Mouse (Mus musculus): Measurements from ENCODE around the gene Slc10a7.
"Not testable (repeated sequence)": the region's sequence is repeated elsewhere in the genome, so short reads cannot be mapped to it uniquely, and the experiment has no call there.

Gene Slc10a7

DNA sequence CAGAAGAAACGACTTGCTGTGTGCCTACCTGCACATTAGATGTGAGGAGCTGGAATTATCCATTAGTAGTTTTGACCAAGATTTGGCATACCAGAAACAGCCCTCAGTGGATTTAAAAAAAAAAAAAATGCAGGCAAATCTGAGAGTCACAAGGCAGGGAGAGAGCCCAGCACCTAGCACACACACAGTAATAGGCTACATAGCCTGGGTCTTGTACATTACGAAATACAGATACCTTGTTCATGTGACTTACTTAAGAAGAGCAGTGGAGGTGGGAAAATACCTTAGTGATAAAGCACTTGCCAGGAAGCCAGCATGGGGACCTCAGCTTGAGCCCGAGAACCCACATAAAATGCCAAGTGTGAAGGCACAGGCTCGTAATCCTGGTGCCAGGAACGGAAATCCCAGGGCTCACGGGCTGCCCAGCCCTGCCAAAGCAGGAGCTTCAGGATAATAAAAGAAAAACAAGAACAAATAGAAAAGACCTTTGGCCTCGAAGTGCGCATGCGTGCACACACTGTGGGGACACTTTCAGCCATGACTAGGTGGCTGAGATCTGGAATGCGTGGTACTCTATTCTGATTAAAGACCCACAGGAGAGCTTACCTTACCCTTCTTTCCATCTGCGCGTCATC lies 155.3 kb downstream of the Slc10a7 start:
- in situ Hi-C loops (cut with MseI, MboI): loop anchor here (25.0 kb wide), 1 partner anchor 427 kb away; no protein-coding TSS in a partner anchor

DNA sequence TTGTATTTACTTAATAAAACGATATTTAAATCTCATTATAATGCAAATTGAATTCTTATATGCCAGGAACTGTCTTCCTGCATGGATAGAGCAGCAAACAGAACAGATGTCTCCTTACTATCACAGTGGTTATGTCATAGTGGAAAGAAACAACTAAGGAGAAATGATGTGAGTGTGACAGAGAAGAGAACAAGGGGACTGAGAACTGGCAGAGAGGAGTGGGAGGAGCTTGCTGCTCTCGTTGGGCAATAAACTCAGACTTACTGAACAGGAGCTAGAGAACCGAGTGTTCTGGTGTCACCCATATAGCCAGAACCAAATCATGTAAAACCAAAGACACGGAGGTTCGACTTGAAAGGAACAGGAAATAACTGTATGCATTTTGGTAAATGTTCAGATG lies 158.3 kb downstream of the Slc10a7 start:
- in situ Hi-C loops (cut with MseI, MboI): loop anchor here (25.0 kb wide), 1 partner anchor 430 kb away; no protein-coding TSS in a partner anchor

DNA sequence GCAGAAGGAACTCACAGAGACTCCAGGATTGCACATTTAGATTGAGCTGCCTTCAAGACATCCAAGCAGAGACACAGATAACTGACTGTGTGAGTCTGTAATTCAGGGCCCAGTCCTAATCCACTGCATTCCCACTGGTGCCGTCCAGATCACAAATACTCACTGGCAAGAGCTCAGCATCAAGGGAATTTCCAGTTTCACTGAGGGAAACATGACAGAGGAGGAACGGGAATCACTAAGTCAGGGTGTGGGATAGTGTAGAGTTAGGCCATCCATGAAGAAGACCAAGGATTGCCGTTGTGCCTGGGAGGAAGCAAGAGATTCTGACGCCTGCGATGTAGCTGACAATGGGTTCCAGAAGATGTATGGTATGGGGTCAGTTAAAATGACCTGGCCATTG lies 159.1 kb downstream of the Slc10a7 start:
- in situ Hi-C loops (cut with MseI, MboI): loop anchor here (25.0 kb wide), 1 partner anchor 431 kb away; no protein-coding TSS in a partner anchor

DNA sequence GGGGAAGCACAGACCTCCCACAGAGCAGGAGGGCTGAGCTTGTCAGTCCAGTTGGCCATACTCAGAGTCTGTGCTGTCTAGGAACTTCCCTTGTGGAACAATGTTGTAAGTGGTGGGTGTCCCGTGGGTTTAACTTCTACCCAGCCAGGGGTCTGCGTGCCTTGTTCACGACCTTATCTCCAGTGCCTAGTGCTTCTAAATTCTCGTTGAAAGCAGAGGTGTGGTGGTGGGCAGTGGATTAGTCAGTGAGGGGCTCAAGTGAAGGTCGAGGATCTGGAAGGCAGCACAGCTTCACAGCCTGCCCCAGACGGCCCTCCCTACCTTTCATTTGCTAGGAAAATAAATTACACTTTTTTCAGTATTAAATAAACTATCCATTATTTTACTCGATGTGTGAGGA lies 161.1 kb downstream of the Slc10a7 start:
- in situ Hi-C loops (cut with MseI, MboI): loop anchor here (25.0 kb wide), 1 partner anchor 433 kb away; no protein-coding TSS in a partner anchor

DNA sequence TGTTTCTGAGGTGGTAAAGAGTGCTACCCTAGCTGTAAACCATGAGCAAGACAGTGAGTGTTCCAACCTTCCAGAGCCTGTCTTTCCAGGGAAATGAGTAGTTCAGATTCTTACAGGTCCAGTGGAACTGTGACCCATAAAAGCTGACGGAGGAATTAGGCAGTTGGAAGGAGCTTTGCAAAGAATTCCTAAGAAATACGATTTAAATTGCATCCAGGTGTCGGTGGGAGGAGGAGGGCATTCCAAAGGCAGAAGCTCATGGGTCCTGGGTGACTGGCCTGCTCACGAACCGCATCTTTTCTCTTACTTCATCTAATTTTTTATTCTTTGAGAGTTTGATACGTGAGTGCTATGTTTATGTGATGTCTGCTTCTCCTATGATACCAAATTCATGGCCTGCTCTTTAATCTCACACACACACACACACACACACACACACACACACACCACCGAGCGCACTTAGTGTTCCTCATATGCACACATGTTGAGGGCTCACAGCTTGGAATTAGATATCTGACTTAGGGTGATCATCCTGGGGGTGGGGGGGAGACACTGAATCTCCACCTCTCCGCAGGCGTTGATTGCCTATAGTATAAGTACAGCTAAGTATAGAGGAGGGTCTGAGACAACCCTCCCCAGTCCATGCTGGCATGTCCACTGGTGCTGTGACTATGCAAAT lies 169.5 kb downstream of the Slc10a7 start:
- in situ Hi-C loops (cut with MseI, MboI): no loop called here

DNA sequence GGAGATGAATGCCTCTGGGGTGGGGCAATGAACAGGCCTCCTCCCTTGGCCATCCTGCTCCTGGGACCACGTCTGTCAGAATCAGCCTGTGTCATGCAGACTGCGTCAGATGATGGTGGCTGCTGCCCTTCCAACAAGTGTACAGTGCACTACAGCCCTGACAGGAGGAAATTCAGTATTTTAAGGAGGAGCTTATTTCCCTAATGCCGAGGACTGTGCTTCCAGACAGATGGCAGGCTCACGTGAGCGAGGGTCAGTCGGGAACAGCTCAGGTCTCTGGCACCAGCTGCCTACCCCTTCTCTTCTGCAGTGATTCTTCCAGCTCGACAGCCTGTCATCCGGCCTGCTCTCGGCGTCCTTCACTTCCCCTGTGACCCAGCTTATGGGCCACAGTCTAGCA lies 181.6 kb downstream of the Slc10a7 start:
- in situ Hi-C loops (cut with MseI, MboI): no loop called here

DNA sequence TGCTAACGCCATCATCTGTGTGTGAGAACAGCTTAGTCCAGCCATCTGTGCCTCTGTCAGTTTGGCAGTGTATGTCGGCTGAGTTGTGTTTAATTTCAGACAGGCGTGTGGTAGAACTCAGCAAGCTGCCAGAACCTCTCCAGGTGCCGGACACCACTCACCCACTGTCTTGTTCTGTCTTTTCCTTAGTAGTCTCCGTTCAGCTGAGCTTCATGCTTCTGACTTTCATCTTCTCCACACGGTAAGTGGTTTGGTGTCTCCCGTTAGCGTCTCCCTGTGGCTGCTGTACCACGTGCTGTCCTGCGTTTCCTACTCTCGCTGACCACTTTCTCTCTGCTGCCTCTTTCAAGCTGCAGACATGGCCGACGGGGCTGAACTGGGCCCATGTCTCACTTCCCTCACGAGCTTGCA lies 189.2 kb downstream of the Slc10a7 start:
- in situ Hi-C loops (cut with MseI, MboI): no loop called here

DNA sequence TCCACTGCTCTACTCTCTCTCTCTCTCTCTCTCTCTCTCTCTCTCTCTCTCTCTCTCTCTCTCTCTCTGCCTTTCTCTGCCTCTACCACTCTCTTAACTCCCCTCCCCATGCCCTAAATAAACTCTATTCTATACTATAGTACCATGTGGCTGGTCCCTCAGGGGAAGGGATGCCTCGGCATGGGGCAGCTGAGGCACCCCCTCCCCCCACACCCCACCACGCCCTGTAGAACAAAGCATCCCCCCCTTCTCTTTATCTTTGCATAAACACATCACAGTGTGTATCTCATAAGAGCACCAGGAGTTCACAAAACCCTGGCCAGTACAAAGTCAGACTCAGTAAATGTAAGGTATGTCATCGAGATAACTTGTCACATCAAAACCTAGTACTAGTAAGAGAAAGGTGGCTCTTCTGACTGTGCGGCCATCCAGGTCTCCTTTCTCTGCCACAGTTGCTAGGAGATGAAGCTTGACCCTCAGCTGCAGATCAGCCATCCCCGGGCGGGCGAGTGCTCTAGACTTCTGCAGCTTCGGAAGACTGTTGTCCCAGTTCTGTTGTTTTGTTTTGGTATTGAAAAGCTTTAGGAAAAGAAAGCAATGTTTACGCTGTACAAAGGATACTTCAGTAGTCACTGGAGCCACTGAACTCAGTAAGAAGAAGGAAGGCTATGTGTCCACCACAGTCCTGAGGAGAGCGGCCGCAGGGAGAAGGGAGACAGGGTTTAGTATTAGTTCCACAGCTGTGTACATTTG lies 194.1 kb downstream of the Slc10a7 start:
- in situ Hi-C loops (cut with MseI, MboI): no loop called here

DNA sequence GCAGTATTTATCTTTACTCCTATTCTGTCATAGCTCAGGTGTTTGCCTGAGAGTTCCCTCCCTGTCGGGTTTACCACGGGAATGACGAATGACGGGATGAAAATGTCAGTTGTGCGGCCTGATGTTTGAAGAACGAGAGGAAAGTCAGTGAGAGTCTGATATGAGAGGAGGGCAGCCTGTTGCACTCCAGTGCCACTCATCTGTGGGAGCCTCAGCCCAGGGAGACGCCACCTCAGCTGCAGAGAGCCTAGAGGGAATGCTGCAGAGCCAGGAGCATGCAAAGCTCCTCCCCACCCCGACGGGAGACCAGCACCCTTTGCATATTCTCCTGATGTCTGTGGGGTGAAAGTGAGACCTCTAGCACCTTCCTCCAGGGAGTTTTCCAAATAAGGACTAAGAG lies 196.8 kb downstream of the Slc10a7 start:
- in situ Hi-C loops (cut with MseI, MboI): no loop called here

DNA sequence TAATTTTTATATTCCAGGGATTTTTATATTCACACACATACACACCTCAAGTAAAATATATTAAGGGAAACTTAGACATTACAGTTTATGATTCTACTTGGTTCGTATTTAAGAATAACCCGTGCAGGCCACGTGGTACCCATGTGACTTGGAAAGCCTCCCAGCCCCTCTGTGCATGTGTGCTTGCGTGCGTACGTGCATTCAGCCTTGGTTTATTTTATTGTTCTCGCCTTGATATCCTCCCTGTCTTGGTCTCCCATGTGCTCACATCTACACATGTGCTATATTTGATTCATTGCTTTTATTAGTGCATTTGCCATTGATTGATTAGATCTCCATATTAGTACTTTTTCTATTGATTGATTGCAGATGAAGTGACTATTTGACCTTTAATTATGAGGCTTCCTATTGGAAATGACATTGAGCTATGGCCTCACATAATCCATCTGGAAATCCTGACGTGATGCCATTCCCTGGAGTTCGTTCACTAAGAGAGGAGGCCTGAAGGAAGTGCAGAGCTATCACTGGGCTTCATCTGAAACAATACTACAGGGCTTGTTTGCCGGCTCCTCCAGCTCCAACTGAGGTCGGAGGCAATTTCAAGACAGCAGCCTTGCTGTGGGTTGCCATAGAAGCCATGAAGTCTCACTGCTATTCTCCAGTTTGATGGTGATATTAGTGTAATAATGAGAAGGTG lies 200.9 kb downstream of the Slc10a7 start:
- in situ Hi-C loops (cut with MseI, MboI): no loop called here

DNA sequence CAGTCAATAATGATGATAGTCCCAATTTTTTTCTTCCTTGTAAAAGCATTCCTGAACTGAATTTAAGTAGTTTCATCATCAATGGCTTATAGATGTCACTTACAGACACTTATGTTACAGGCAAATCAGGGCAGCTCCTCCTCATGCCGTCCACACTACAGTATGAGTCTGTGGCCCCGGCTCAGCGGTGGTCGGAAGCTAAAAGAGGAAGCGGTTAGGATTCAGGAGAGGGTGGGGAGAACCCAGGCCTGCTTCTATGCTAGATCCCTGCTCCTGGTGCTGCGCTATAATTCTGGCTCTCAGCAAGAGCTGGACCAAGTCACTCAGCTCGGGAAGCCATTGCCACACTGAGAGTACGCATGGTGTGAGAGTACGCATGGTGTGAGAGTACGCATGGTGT lies 201.8 kb downstream of the Slc10a7 start:
- in situ Hi-C loops (cut with MseI, MboI): no loop called here

DNA sequence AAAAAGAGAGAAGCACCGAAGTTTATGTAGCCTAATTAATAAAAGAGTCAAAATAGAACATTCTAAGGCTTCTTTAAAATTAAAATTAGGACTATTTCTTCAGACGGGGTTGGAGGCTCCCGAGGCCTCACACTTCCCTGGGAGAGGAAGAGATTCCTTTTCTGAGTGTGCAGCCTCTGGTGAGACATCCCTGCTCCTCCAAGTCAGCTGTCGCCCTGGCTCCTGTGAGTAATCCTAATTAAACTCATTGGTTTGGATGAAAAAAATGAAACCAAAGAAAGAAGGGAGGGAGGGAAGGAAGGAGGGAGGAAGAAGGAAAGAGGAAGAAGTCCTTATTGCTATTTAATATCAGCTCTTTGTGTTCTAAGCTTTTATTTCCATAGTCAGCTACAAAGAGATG lies 205.7 kb downstream of the Slc10a7 start:
- in situ Hi-C loops (cut with MseI, MboI): no loop called here

DNA sequence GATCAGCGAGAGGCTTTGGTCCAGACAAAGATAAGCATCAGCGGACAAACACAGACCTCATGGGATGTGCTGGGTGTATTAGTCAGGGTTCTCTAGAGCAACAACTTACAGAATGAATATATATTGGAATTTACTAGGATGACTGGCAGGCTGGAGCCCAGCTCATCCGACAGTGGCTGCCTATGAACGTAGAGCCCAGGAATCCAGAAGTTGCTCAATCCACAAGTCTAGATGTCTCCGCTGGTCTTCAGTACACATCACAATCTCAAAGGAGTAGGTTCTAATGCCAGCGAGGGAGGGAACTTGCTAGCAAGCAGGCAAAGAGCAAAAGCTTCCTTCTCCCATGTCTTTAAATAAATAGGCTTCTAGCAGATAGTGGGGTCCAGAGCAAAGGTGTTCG lies 207.4 kb downstream of the Slc10a7 start:
- in situ Hi-C loops (cut with MseI, MboI): no loop called here

DNA sequence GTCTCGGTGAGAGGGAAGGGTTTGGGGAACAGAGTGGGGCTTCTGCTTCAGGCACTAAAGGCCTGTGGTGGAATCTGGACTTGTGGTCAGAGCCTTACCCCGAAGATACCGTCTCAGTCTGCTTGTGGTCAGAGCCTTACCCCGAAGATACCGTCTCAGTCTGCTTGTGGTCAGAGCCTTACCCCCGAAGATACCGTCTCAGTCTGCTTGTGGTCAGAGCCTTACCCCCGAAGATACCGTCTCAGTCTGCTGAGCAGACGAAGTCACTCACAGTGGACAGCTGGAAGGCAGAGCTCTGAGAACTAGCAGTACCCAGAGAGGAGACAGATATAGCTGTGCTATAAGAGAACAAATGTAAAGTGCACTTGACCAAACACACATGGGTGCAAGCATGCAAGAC lies 208.0 kb downstream of the Slc10a7 start:
- in situ Hi-C loops (cut with MseI, MboI): not testable (repeated sequence)

DNA sequence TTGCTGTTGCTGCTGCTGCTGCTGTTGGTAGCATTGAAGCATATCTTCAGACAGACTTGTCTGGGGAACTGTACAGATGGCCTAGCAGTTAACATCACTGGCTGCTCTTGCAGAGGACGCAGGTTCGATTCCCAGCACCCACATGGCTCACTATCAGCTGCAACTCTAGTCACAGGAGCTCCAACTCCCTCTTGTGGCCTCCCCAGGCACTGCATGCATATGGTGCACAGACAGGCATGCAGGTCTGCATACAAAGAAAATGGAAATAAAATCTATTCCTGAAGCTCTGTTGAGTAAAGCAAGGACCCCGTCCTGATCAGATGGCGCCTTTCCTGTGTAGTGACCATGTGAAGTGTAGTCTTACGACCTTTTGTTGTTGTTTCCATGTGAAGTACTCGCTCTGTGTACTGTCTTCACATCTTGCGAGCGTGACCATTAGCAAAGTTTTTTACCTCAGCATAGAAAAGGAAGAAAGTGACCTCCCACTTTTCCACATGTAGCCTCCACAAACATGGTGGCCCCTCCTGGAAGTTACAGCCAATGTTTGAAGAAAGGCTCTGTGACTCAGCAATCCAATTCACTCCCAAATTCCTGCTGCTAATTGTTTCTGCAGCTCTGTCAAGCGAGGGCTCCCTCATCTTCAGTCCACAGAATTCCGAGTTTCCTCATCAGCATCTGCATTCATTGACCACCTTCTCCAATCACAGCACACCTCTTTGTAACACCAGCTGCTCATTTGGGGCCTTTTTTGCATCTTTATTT lies 210.3 kb downstream of the Slc10a7 start:
- in situ Hi-C loops (cut with MseI, MboI): no loop called here

DNA sequence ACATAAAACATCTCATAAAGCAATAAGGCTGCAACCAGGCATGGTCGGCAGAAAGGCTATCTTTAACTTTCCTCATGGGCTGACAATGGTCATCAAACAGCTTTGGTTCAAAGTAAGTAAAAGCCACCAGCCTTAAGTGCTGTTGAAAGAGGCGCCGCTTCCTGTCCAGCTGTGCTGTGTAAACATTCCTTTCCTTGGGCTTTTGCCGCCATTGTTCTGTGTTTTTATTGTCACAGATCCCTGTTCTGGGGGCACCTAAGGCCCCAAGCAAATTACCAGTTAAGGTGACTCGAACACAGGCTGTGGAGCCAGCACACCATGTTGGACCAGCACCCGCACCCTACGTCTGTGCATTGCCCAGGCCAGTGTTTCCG lies 210.9 kb downstream of the Slc10a7 start:
- in situ Hi-C loops (cut with MseI, MboI): no loop called here

DNA sequence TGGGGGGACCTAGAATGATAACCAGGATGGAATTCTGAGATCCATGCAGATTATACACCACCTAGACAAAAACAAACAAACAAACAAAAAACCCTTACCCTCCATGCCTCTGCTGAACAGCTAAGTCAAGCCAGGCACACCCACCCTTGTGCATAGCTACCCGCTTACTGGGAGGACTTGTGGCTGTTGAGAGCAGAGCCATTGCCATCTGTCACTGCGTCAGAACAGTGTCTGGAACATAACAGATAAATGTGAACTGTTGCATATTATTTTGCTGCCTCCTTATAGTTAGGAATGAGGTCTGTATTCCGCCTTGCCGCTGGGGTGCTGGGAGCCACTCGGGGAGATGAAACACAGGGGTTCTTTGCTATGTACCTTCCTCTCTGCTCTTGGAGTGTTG lies 212.4 kb downstream of the Slc10a7 start:
- in situ Hi-C loops (cut with MseI, MboI): no loop called here

DNA sequence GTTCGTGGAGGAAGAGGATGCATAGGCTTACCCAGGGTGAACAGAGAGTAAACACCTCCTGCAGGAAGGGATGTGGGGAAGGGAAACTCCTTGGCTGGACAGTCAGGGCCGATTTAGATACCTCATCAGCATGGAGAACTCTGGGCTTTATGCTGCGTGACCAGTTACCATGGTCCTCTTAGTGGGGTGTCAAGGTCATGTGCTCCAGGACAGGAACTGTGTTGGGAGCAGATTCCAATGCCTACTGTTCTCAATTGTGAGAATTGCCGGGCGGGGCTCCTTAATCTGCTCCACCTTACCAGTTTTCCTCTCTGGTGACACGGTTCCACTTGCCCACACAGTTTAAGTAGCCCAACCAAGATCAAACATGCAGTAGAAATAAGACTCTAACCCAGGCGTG lies 213.1 kb downstream of the Slc10a7 start:
- in situ Hi-C loops (cut with MseI, MboI): no loop called here

DNA sequence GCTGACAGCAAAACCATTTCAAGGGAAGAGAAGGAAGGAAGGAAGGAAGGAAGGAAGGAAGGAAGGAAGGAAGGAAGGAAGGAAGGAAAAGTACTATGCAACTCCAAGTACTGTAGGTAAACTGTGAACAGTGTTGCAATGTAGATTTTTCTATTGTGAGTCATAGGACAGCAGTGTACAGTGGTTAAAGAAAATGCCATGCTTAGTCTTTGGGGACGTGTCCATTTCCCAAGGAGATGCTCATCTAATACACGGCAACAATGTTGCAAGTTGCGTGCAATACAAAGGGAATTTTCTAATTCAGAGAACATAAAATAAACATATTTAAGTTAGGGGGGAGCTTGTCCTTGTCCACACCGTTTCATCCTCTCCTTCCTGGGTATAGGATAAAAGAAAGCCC lies 215.7 kb downstream of the Slc10a7 start:
- in situ Hi-C loops (cut with MseI, MboI): no loop called here

DNA sequence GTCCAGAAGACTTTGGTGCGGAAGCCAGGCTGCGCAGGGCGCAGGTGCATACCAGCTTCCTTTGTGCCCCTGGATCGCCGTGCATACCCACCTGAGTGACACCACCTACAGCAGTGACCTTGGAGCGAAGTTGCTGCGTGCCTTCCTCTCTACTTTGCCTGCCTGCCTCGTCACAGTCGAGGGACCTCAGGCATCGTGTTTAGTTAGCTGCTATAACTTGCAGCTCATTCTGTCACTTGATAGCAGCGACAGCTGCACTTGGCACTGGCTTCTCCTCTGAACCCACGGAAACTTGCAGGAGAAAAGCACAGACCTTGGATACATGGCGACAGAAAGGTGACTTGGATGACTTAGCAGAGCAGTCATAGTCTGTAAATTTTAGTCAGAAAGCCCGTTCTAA lies 219.1 kb downstream of the Slc10a7 start:
- in situ Hi-C loops (cut with MseI, MboI): no loop called here

DNA sequence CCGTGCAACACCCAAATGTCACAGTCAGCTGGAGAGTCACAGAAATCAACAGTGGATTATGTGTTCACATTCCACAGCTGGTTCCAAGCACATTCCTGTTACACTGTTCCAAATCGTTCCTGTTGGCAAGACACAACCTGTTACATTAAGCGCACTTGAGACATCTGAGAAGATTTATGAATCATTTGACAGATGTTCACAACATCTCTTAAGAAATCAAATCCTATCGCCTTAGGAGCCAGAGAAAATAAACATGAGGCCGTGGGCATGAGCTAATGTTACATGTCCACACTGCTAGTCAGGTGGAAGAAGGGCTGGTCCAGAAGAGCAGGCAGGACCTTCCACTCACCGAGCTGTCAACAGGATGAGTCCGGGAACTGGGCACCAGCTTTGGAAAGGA lies 223.3 kb downstream of the Slc10a7 start:
- in situ Hi-C loops (cut with MseI, MboI): no loop called here

All from mouse trophoblast stem cell (cell line).